Mouse (Mus musculus) CD4-positive naive resting alpha-beta T cell, adult 57 days (primary cell): ENCODE results near the gene Mmp17. TPM values are rescaled to one million over a fixed set of nuclear protein-coding genes. Genes with fewer than 3 reads are reported as not detected.

ENCODE experiments used
- total RNA-seq: library from RNA; stranded (reverse); gene quantifications from one replicate; pipeline ENCODE4 v1.2.4, GENCODE M21; 2023

Gene Mmp17
- total RNA-seq = 1.3 TPM

DNA sequence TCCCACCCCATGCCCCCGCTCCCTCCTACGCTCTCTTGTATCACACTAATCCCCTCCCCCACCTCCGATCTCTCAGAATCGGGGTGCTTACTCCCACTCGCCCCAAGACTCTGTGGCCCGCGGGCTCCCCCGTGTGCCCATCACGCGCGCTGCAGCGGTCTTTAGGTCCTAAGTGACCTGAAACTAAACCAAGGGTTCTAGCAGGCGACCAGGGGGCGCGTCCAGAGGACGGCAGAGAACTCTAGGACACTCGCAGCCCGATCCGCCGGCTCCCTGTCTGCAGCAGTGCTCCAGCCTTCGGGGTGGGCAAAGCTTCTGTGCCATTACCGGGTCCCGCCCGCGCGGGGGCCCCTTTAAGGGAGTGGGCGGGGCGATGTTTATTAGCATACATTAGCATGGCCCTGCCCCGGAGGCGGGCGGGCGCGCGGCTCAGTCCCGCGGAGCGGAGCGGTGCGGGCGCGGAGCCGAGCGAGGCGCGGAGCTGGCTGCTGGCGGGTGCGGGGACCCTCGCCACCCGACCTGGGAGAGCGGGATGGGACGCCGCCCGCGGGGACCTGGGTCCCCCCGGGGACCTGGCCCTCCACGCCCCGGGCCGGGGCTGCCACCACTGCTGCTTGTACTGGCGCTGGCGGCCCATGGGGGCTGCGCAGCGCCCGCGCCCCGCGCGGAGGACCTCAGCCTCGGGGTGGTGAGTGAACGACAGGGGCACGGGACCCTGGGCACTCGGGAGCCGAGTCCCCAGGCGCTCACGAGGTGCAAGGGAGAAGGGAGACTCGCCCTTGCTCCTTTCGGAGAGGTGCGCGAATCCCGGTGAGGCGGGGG lies at the start of gene Mmp17:
TSS of gene Mmp17 (plus strand) at position 409 of the 822 bp plus-strand sequence.

Other genes with a start within 250 kb of the Mmp17 start
- 173 TPM for gene Sfswap, start 82.9 kb upstream of the Mmp17 start, total RNA-seq
- 1.3 TPM for gene Zfp11, start 85.9 kb downstream of the Mmp17 start, total RNA-seq
- not detected for gene Sept14, start 124.3 kb downstream of the Mmp17 start, total RNA-seq
- 43.4 TPM for gene Mrps17, start 131.3 kb downstream of the Mmp17 start, total RNA-seq
- 41.2 TPM for gene Nipsnap2, start 140.9 kb downstream of the Mmp17 start, total RNA-seq
- gene Psph, start 203.3 kb downstream of the Mmp17 start, total RNA-seq = 17.0 TPM